Mouse (Mus musculus): ENCODE data around the gene Calhm6.

The Calhm6 gene

GRCm38 (mm10) chr10:34110863-34111465, 16.8 kb downstream of the Calhm6 start:
- in situ Hi-C loops (cut with MboI; ENCODE audit: low sequenced_read_pairs), result no loop called here

DNA sequence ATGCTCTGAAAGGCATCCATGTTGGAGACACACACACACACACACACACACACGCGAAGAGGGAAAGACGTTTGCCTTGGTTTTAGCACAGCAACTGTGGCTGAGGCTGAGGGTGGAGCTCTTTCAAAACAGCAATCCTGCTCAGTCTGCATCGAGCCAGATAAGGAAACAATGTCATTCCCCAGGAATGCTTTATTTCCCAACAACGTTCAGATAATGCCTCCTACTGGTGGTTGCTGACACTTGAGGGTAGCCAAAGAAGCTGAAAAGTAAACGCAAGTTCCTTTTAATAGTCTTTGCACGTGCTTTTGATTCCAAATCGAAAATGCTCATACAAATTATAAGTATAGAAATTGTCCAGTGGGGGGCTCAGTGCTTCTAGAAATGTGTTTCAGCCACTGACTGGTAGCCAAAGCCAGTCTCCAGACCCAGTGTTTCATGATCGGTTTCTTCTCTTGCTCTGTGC, 31.3 kb downstream of the Calhm6 start, which contains the start of gene Calhm5:
TSS of gene Calhm5 (minus strand) at position 102 of the 466 bp plus-strand sequence.
- in situ Hi-C loops (cut with MboI; ENCODE audit: low sequenced_read_pairs), result no loop called here

GRCm38 (mm10) chr10:34095964-34096363, 31.8 kb downstream of the Calhm6 start:
- in situ Hi-C loops (cut with MboI; ENCODE audit: low sequenced_read_pairs), result no loop called here

GRCm38 (mm10) chr10:34095147-34095546, 32.6 kb downstream of the Calhm6 start:
- in situ Hi-C loops (cut with MboI; ENCODE audit: low sequenced_read_pairs), result no loop called here

DNA sequence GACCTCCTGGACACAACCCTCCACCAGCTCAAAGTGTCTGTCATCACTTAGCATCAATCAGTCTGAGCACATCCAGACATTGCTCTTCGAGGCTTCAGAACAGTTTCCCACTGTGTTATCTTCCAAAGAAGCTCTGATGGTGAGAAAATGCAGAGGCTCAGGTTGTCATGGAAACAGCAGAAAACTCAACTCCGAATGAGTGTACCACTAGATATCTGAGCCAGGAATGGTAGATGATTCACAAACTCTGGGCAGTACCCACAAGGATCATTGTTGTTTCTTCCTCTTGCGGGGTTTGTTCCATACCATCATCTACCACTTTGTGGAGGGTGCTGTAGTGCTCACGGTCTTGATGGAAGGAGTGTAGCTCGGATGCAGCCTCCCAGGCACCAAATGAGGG, 35.9 kb downstream of the Calhm6 start:
- in situ Hi-C loops (cut with MboI; ENCODE audit: low sequenced_read_pairs), result no loop called here

DNA sequence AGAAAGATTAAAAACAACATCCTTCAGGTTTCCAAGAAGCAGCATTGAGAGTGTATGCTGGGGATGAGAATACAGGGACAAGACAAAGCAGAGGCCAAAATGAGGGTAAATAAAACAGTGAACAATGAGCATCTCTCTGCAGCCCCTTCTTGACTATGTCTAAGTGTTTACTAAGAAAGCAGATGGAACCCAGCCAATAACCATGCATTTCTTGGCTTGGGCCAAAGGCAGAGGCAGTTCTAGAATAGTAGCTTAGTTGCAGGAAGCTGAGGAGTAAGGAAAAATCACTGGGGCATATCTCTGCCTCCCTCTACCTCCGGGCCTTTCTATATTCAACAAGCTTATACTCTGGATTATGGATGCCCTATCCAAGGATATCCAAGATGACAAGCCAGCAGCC, 37.3 kb downstream of the Calhm6 start:
- in situ Hi-C loops (cut with MboI; ENCODE audit: low sequenced_read_pairs), result no loop called here

DNA sequence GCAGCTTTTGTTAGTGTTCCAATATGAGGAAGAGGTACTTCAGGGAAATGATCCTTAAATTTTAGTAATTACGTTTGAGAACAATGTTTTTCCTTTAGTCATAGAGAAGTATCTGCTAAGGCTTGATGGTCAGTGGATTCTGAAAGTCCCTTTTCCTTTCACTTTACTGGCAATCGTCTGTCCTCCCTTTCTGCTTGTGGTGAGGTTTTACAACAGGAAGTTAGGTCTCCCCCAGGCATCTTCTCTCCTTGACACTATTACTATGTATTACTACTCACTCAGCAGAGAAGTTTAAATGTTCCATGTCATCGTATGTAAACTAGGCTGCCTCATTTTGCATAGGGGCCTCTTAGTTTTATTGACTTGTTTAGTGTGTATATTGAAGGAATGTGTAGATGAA, 38.3 kb downstream of the Calhm6 start:
- in situ Hi-C loops (cut with MboI; ENCODE audit: low sequenced_read_pairs), result no loop called here

- in situ Hi-C loops (cut with MboI; ENCODE audit: low sequenced_read_pairs), result no loop called here
These were observed 39.3 kb downstream of the Calhm6 start for GRCm38 (mm10) chr10:34088515-34088914.

DNA sequence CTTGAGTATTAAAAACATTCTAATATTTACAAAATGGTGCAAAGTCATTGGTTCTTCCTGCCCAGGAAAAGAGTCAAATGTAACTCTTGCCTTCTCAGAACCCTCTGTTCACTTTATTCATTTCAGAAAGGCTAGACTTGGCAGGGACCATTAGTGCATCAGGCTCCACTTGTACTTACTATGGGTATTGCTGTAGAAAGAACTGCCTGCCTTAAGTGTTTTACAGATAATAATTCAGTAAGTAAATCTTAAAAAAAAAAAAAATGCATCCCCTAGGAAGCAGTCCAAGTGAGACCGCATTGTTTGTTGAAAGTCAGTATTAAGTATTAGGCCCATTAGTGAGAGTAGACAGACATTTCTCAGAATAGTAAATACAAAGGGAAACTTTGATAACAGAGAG, 41.3 kb downstream of the Calhm6 start:
- in situ Hi-C loops (cut with MboI; ENCODE audit: low sequenced_read_pairs), result no loop called here

Data from CH12F3 (cell line).